Mouse (Mus musculus) C3H10T1/2 (cell line): Measurements from ENCODE around the gene Masp1. TPM values are rescaled to one million over a fixed set of nuclear protein-coding genes. Genes with fewer than 3 reads are reported as not detected.

Experiments used
- polyA plus RNA-seq, 2 experiments: library from polyadenylated mRNA; unstranded; fragments of >200 nt; fragmentation: generic; extraction: Trizol; gene quantifications; one replicate each; pipeline ENCODE4 v1.2.1; 2012; ENCODE audit warnings: missing spikeins in 2 of 2

Masp1 gene
- polyA plus RNA-seq: 10 to 100 TPM in 1 of 2 experiments, 1 to 10 TPM in 1; 7.3 to 39.0 TPM

DNA sequence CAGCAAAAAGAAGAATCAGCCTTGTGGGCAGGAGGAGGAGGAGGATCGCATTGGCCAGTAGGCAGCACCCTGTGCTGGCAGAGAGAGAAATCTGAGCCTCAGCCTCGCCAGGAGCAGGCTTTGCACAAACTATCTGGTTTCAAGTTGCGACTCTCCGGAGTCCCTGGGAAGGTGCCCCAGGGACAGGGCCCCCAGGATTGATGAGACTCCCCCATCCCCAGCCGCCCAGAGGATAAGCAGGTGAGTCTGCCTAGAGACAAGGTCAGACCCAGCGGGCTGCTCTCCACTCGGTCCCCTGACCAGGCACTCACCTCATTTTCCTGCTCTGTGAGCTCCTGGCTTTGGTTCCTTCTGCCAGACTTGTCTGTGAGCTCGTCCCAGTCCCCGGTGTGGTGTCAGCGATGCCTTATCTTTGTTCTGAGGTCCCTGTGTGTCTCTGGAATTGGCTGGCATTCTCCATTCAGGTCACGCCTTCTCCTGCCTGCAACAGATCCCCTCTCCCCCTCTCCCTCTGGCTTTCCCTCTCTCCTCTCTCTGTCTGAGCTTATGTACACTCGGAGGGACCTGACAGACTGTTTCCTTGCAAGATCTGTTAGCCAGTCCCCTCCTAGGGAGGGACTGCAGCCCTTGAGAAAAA lies at the start of gene Masp1, which contains the start of gene Rtp4:
Masp1 (minus strand) TSS at position 581 of the 637 bp plus-strand sequence.
Rtp4 (plus strand) TSS at position 57 of the 637 bp plus-strand sequence.

DNA sequence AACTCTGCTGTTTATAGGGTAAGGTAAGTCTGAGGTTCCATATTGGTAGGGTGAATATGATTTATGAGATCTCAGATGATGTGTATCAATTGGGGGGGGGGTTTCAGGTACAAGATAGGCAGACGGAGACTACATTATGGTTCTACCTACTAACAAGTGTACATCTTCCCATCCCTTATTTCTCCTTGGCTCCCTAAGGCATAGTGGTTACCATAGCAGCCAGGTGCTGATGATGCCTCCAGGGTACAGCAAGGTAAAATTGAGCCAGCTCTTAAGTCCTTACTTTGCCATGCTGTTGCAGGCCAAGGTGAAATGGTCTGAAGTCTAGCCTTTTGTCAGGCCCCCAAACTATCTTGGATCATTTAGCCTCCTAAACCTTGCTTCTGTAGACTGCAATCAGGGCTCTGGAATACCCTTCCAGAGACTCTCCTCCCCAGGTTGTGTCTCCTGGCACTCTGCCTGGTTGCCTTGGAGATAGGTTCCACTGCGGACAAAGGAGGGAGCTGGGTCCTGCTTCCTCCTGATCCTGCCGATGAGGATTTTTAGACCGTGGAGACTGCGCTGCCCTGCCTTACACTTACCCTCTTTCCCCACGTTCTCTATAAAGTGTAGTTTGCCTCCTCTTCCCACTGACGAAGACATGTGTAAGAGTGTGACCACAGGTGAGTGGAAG lies 91.8 kb downstream of the Masp1 start, which contains the start of gene Rtp1:
Rtp1 (plus strand) TSS at position 487 of the 673 bp plus-strand sequence.

Other genes with a start within 250 kb of the Masp1 start
- not detected for gene Rtp1, start 91.7 kb downstream of the Masp1 start, polyA plus RNA-seq
- gene Rtp4, start 524 bp downstream of the Masp1 start, polyA plus RNA-seq: 1 to 10 TPM in 1 of 2 experiments, under 1 TPM in 1; 0.50 to 8.3 TPM